Mouse (Mus musculus) R1 (cell line): ENCODE measurements around the gene Odf4.
A peak's percentile ranks its signal among the peaks of the same experiment; 100 is the strongest.
"Not testable (repeated sequence)": the region's sequence is repeated elsewhere in the genome, so short reads cannot be mapped to it uniquely, and the experiment has no call there.

Source experiments
- DNase-seq: peaks from one replicate; pipeline ENCODE4 v3.0.0-alpha.2; 2018; ENCODE audit warnings: low read depth, low spot score

Odf4 gene

GRCm38 (mm10) chr11:68946806-68947440, 20.0 kb upstream of the Odf4 start:
- no peak for DNase-seq

- DNase-seq, result no peak
Observed at GRCm38 (mm10) chr11:68946001-68946400, 19.1 kb upstream of the Odf4 start.

- no peak for DNase-seq
Observed at GRCm38 (mm10) chr11:68945245-68945644, 18.4 kb upstream of the Odf4 start.

GRCm38 (mm10) chr11:68942731-68943130, 15.8 kb upstream of the Odf4 start:
- no peak for DNase-seq

GRCm38 (mm10) chr11:68940516-68940915, 13.6 kb upstream of the Odf4 start:
- DNase-seq, result no peak

GRCm38 (mm10) chr11:68939451-68940304, 12.8 kb upstream of the Odf4 start:
- peak; percentile 95 for DNase-seq

- DNase-seq, result not testable (repeated sequence)
Observed at GRCm38 (mm10) chr11:68936951-68937350, 10.1 kb upstream of the Odf4 start.

- no peak for DNase-seq
Observed at GRCm38 (mm10) chr11:68933885-68934507, 7.1 kb upstream of the Odf4 start.

GRCm38 (mm10) chr11:68929947-68930346, 3.1 kb upstream of the Odf4 start:
- DNase-seq, result no peak

GRCm38 (mm10) chr11:68924749-68925148, 2.1 kb downstream of the Odf4 start:
- no peak for DNase-seq

- DNase-seq, result no peak
Observed at GRCm38 (mm10) chr11:68923191-68923590, 3.7 kb downstream of the Odf4 start.

GRCm38 (mm10) chr11:68914566-68914965, 12.3 kb downstream of the Odf4 start:
- no peak for DNase-seq

- DNase-seq, result no peak
Observed at GRCm38 (mm10) chr11:68911531-68912177, 15.2 kb downstream of the Odf4 start.

- no peak for DNase-seq
Observed at GRCm38 (mm10) chr11:68908846-68909503, 17.9 kb downstream of the Odf4 start.

- peak; percentile 34 for DNase-seq
Observed at GRCm38 (mm10) chr11:68907251-68907650, 19.6 kb downstream of the Odf4 start.

- DNase-seq, result peak; percentile 56
Observed at GRCm38 (mm10) chr11:68906461-68906790, 20.5 kb downstream of the Odf4 start.

- peak; percentile 40 for DNase-seq
Observed at GRCm38 (mm10) chr11:68905665-68906460, 21.0 kb downstream of the Odf4 start.

GRCm38 (mm10) chr11:68905138-68905531, 21.7 kb downstream of the Odf4 start:
- DNase-seq, result peak; percentile 27

GRCm38 (mm10) chr11:68904375-68905137, 22.3 kb downstream of the Odf4 start:
- peak; percentile 91 for DNase-seq

- DNase-seq, result no peak
Observed at GRCm38 (mm10) chr11:68903775-68904174, 23.1 kb downstream of the Odf4 start.
